Mouse (Mus musculus): ENCODE measurements around the gene Afmid. TPM values are rescaled to one million over a fixed set of nuclear protein-coding genes. Genes with fewer than 3 reads are reported as not detected.
A peak's percentile ranks its signal among the peaks of the same experiment; 100 is the strongest.
"Not testable (repeated sequence)": the region's sequence is repeated elsewhere in the genome, so short reads cannot be mapped to it uniquely, and the experiment has no call there.

Gene Afmid
- polyA plus RNA-seq, 1 experiment from 2014 or later, result 5.7 TPM

- Histone ChIP-seq H3K36me3 (ENCODE audit: control insufficient read depth, insufficient read depth, low read length) (no peaks in the 10 kb centered on the region), H3K9me3 (replicated peaks; ENCODE audit: control insufficient read depth, low read length) (no peaks in the 10 kb centered on the region), H3K4me1 (ENCODE audit: control insufficient read depth, insufficient read depth, low read length) (no peaks in the 10 kb centered on the region), H3K9ac (ENCODE audit: low read length) (no peak overlapping the region), H3K27ac (ENCODE audit: low read depth, low read length) (no peak overlapping the region), H3K4me2 (ENCODE audit: low read length) (no peak overlapping the region), H3K27me3 (replicated peaks; ENCODE audit: control insufficient read depth, insufficient read depth, low read length) (no peaks in the 10 kb centered on the region), H3K4me3 (ENCODE audit: low read depth, low read length) (no peak overlapping the region)
- DNase-seq (ENCODE audit: low spot score), result no peak
- no peak for ATAC-seq
- WGBS, result 77% methylated on average over 7 of the region's 7 CpGs
Observed at GRCm38 (mm10) chr11:117801650-117802049, 24.1 kb upstream of the Afmid start.

- Histone ChIP-seq H3K9ac (ENCODE audit: low read length) (no peak overlapping the region), H3K9me3 (replicated peaks; ENCODE audit: control insufficient read depth, low read length) (no peaks in the 10 kb centered on the region), H3K4me2 (ENCODE audit: low read length) (no peak overlapping the region), H3K4me3 (ENCODE audit: low read depth, low read length) (no peak overlapping the region), H3K36me3 (ENCODE audit: control insufficient read depth, insufficient read depth, low read length) (no peaks in the 10 kb centered on the region), H3K4me1 (ENCODE audit: control insufficient read depth, insufficient read depth, low read length) (no peaks in the 10 kb centered on the region), H3K27ac (ENCODE audit: low read depth, low read length) (no peak overlapping the region), H3K27me3 (replicated peaks; ENCODE audit: control insufficient read depth, insufficient read depth, low read length) (no peaks in the 10 kb centered on the region)
- 94% methylated on average over 3 of the region's 3 CpGs for WGBS
- no peak for ATAC-seq
- no peak for DNase-seq (ENCODE audit: low spot score)
Observed at GRCm38 (mm10) chr11:117803166-117803688, 22.5 kb upstream of the Afmid start.

DNA sequence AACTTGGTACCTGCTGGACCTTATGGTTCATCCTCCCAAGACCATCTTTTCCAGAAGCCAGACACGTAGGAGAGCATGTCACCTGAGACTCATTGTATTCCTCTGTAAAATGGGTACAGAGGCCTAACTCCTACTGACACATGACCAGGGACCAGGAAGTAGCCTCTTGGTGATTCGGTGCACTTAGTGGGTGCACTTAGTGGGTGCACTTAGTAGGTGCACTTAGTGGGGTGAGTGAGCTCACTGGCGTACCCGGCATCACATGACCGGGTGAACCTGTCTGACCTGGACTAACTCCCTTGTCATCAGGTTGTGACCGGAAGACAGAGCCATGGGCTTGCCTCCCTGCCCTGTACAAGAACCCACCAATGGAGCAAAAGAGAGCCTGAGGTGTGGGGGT is 18.9 kb upstream of the Afmid start:
- whole genome bisulfite sequencing, result 93% methylated on average over 6 of the region's 6 CpGs
- Histone ChIP-seq H3K4me3 (ENCODE audit: low read depth, low read length) (no peak overlapping the region), H3K4me1 (ENCODE audit: control insufficient read depth, insufficient read depth, low read length) (peaks cover 15% of the 10 kb centered on the region), H3K9ac (ENCODE audit: low read length) (no peak overlapping the region), H3K4me2 (ENCODE audit: low read length) (no peak overlapping the region), H3K9me3 (replicated peaks; ENCODE audit: control insufficient read depth, low read length) (no peaks in the 10 kb centered on the region), H3K27ac (ENCODE audit: low read depth, low read length) (no peak overlapping the region), H3K36me3 (ENCODE audit: control insufficient read depth, insufficient read depth, low read length) (no peaks in the 10 kb centered on the region), H3K27me3 (replicated peaks; ENCODE audit: control insufficient read depth, insufficient read depth, low read length) (no peaks in the 10 kb centered on the region)
- no peak for DNase-seq (ENCODE audit: low spot score)
- no peak for ATAC-seq

DNA sequence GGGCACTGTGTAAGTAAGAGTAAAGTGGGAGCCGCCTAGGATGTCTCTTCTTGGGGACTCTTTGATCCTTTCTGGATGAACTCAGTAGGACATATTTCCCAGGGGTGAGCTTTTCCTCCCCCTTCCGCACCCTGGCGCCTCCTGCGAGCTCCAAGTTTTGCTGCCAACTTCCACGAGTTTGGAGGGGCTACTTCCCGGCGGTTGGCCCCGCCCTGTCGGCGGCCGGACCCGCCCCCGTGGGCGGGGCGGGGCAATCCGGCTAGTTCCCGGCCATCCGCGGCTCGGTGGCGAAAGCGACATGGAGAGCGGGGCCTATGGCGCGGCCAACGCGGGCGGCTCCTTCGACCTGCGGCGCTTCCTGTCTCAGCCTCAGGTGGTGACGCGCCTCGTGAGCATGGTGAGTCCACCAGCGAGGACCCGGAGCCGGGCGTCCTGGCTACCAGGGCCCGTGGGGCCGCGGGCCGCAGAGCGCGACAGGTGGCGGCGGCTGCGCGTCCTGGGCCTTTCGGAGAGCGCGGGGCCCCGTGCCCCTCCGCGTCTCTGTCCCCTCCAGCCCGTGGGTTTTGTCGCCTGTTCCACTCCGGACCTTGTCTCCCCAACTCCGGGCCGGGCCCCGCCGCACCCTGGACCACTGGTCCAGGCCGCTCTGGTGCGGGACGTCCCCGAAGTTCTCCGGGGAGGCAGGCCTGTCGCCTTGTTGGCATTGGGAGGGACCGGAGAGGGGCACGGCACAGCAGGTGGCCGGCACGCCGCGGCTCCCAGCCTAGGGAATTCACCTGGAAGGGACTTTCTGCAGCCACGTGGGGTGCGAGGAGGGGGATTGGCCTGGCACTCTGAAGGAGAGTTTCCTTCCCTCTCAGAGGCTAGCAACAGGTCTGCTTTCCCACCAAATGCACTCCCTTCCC is 16.1 kb upstream of the Afmid start, which contains the start of the genes Gm20708 and Syngr2:
Gene Gm20708 (plus strand): TSS at position 262 of the 905 bp plus-strand sequence.
Gene Syngr2 (plus strand): TSS at position 262 of the 905 bp plus-strand sequence.
- H3K4me3 ChIP-seq (ENCODE audit: low read depth, low read length), result peak within 1 kb of the TSS; percentile 54
- H3K9me3 ChIP-seq (replicated peaks; ENCODE audit: control insufficient read depth, low read length), result no peaks in the 10 kb centered on the region

GRCm38 (mm10) chr11:117810401-117811046 is 15.2 kb upstream of the Afmid start:
- H3K27ac ChIP-seq (ENCODE audit: low read depth, low read length), result 0 out of 2 replicates have a peak overlapping the region, but pooled peaks have one; percentile 18
- H3K9ac ChIP-seq (ENCODE audit: low read length), result peak overlapping the region; percentile 61
- H3K27me3 ChIP-seq (replicated peaks; ENCODE audit: control insufficient read depth, insufficient read depth, low read length), result no peaks in the 10 kb centered on the region
- peak overlapping the region; percentile 54 for H3K4me3 ChIP-seq (ENCODE audit: low read depth, low read length)
- H3K4me1 ChIP-seq (ENCODE audit: control insufficient read depth, insufficient read depth, low read length), result peaks cover 15% of the 10 kb centered on the region
- DNase-seq (ENCODE audit: low spot score) (peak; percentile 83), ATAC-seq (peak; percentile 86)
- WGBS, result under 1% methylated on average over 21 of the region's 21 CpGs
- peak overlapping the region; percentile 98 for H3K4me2 ChIP-seq (ENCODE audit: low read length)
- H3K36me3 ChIP-seq (ENCODE audit: control insufficient read depth, insufficient read depth, low read length), result peaks cover 26% of the 10 kb centered on the region
- H3K9me3 ChIP-seq (replicated peaks; ENCODE audit: control insufficient read depth, low read length), result no peaks in the 10 kb centered on the region

More for the DNA sequence above, 16.1 kb upstream of the Afmid start, which contains the start of the genes Gm20708 and Syngr2:
- Histone ChIP-seq H3K27ac (ENCODE audit: low read depth, low read length) (0 out of 2 replicates have a peak within 1 kb of the TSS, but pooled peaks have one; percentile 18), H3K27me3 (replicated peaks; ENCODE audit: control insufficient read depth, insufficient read depth, low read length) (no peaks in the 10 kb centered on the region), H3K4me2 (ENCODE audit: low read length) (peak within 1 kb of the TSS; percentile 98), H3K9ac (ENCODE audit: low read length) (peak within 1 kb of the TSS; percentile 61), H3K4me1 (ENCODE audit: control insufficient read depth, insufficient read depth, low read length) (peaks cover 15% of the 10 kb centered on the region), H3K36me3 (ENCODE audit: control insufficient read depth, insufficient read depth, low read length) (peaks cover 19% of the 10 kb centered on the region)
- under 1% methylated on average over 65 of the region's 75 CpGs for WGBS
- DNase-seq (ENCODE audit: low spot score) (peak; percentile 77), ATAC-seq (peak; percentile 59; the same call in 1 of the 2 replicates)

DNA sequence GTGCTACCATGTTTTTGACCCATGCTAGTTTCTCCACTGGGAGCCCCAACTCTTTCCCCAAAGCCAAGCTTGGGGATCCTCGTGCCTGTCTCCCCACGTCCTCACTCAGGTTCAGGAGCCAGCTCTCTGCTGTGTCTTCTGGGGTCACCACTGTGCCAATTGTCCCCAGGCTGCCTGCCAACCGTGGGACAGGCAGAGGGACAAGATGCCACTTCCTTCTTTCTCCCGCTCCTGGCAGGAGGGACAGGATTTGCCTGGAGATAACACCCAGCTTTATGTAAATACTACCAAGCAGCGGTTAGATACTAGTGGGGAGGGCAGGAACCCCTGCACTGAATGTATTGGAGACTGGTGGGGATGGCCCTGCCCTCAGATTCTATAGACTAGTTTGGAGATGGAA is 11.9 kb upstream of the Afmid start:
- ATAC-seq, result no peak
- H3K9ac ChIP-seq (ENCODE audit: low read length), result no peak overlapping the region
- 85% methylated on average over 5 of the region's 5 CpGs for WGBS
- peaks cover 42% of the 10 kb centered on the region for H3K36me3 ChIP-seq (ENCODE audit: control insufficient read depth, insufficient read depth, low read length)
- H3K4me1 ChIP-seq (ENCODE audit: control insufficient read depth, insufficient read depth, low read length), result peaks cover 15% of the 10 kb centered on the region
- H3K4me2 ChIP-seq (ENCODE audit: low read length), result no peak overlapping the region
- no peak overlapping the region for H3K4me3 ChIP-seq (ENCODE audit: low read depth, low read length)
- H3K27ac ChIP-seq (ENCODE audit: low read depth, low read length), result no peak overlapping the region
- no peaks in the 10 kb centered on the region for H3K27me3 ChIP-seq (replicated peaks; ENCODE audit: control insufficient read depth, insufficient read depth, low read length)
- DNase-seq (ENCODE audit: low spot score), result no peak
- no peaks in the 10 kb centered on the region for H3K9me3 ChIP-seq (replicated peaks; ENCODE audit: control insufficient read depth, low read length)

DNA sequence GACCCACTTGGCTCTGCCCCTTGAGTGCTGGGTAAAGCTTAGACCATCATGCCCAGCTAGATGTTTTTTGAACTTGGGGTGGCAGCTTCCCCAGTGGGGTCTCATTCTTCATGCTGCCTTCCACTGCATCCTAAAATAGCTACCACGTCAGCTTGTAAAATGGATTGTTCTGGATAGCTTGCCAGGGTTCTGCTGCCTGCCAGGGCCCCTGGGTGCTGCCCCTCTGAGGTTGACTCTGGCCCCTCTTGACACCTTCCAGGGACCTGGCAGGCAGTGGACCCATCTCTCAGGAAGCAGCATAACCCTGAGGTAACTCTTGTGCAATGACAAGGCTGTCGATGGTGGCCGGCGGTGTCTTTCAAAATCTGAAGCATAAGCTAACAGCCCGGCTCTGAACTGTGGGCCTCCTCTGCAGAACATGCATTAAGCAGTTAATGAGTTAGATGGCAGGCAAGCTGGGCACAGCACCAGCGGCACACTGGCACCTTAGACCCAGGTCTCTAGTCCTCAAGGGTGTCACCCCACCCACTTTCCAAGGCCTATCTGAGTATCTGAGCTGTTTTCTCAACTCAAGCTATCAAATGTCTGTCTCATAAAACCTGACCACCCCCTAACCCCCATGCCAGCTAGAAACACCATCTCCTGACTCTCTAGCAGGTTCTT is 10.9 kb upstream of the Afmid start:
- H3K9ac ChIP-seq (ENCODE audit: low read length), result no peak overlapping the region
- H3K27ac ChIP-seq (ENCODE audit: low read depth, low read length), result no peak overlapping the region
- no peaks in the 10 kb centered on the region for H3K27me3 ChIP-seq (replicated peaks; ENCODE audit: control insufficient read depth, insufficient read depth, low read length)
- 91% methylated on average over 6 of the region's 6 CpGs for WGBS
- H3K4me2 ChIP-seq (ENCODE audit: low read length), result no peak overlapping the region
- no peak for DNase-seq (ENCODE audit: low spot score)
- H3K4me1 ChIP-seq (ENCODE audit: control insufficient read depth, insufficient read depth, low read length), result peaks cover 10% of the 10 kb centered on the region
- no peaks in the 10 kb centered on the region for H3K9me3 ChIP-seq (replicated peaks; ENCODE audit: control insufficient read depth, low read length)
- H3K36me3 ChIP-seq (ENCODE audit: control insufficient read depth, insufficient read depth, low read length), result peaks cover 49% of the 10 kb centered on the region
- no peak overlapping the region for H3K4me3 ChIP-seq (ENCODE audit: low read depth, low read length)
- no peak for ATAC-seq

GRCm38 (mm10) chr11:117815850-117816249 is 9.9 kb upstream of the Afmid start:
- 87% methylated on average over 9 of the region's 9 CpGs for WGBS
- not testable (repeated sequence) for ATAC-seq; H3K9me3 ChIP-seq (replicated peaks; ENCODE audit: control insufficient read depth, low read length); H3K4me1 ChIP-seq (ENCODE audit: control insufficient read depth, insufficient read depth, low read length); H3K9ac ChIP-seq (ENCODE audit: low read length); H3K4me3 ChIP-seq (ENCODE audit: low read depth, low read length); DNase-seq (ENCODE audit: low spot score); H3K27me3 ChIP-seq (replicated peaks; ENCODE audit: control insufficient read depth, insufficient read depth, low read length); H3K4me2 ChIP-seq (ENCODE audit: low read length); H3K27ac ChIP-seq (ENCODE audit: low read depth, low read length)
- peaks cover 56% of the 10 kb centered on the region for H3K36me3 ChIP-seq (ENCODE audit: control insufficient read depth, insufficient read depth, low read length)

Data from forebrain, embryonic 14.5 days (tissue).